Mouse (Mus musculus) small intestine, adult 2 months (tissue): ENCODE measurements around the gene Il9r. TPM values are rescaled to one million over a fixed set of nuclear protein-coding genes. Genes with fewer than 3 reads are reported as not detected.

ENCODE experiments used
- H3K27ac ChIP-seq: fragments of 200-500 bp; 2 replicates; pipeline ENCODE4 v1.5.1; 2012; ENCODE audit warnings: low read depth, low read length, control low read depth, inconsistent platforms; ENCODE audit not compliant: insufficient read depth
- H3K27me3 ChIP-seq: fragments of 200-500 bp; 2 replicates; pipeline ENCODE4 v1.6.1; 2012; ENCODE audit warnings: mild to moderate bottlenecking, moderate library complexity, low read length, inconsistent platforms; ENCODE audit not compliant: control insufficient read depth, insufficient read depth
- H3K36me3 ChIP-seq: fragments of 200-500 bp; 2 replicates; pipeline ENCODE4 v1.6.1; 2012; ENCODE audit warnings: mild to moderate bottlenecking, low read length, control low read depth, inconsistent platforms; ENCODE audit not compliant: control insufficient read depth, insufficient read depth
- H3K4me1 ChIP-seq: fragments of 200-500 bp; 2 replicates; pipeline ENCODE4 v1.6.1; 2012; ENCODE audit warnings: low read length, inconsistent platforms, mixed read lengths; ENCODE audit not compliant: control insufficient read depth, insufficient read depth, insufficient read length
- H3K4me3 ChIP-seq: fragments of 200-500 bp; 2 replicates; pipeline ENCODE4 v1.5.1; 2012; ENCODE audit warnings: low read depth, mild to moderate bottlenecking, control low read depth, inconsistent platforms, low read length, moderate library complexity
- CTCF ChIP-seq: fragments of 200-500 bp; IDR thresholded peaks from 2 replicates; pipeline ENCODE4 v1.5.1; 2012; ENCODE audit warnings: low read depth, mild to moderate bottlenecking, control low read depth, inconsistent platforms, low read length, moderate library complexity, mixed read lengths; ENCODE audit not compliant: insufficient replicate concordance, insufficient read length; ENCODE audit errors: extremely low read depth
- POLR2A ChIP-seq: fragments of 200-500 bp; IDR thresholded peaks from 2 replicates; pipeline ENCODE4 v1.6.1; 2012; ENCODE audit warnings: low read depth, mild to moderate bottlenecking, control low read depth, inconsistent platforms, low read length, moderate library complexity
- WGBS: fragments of 180-500 bp; shearing (Covaris S2); methylation state at CpG from one replicate; pipeline ENCODE4 v1.1.7; 2018; 5-methylcytosine and 5-hydroxymethylcytosine counted together
- polyA plus RNA-seq: library from polyadenylated mRNA; depleted of rRNA; stranded (reverse); fragments of >200 nt; gene quantifications from 2 replicates; pipeline ENCODE4 v1.2.3, GENCODE M21; 2012

The Il9r gene
- polyA plus RNA-seq, 1 experiment: 1.4 TPM

GRCm38 (mm10) chr11:32181973-32182868 is 17.9 kb downstream of the Il9r start:
- H3K4me3 ChIP-seq: no peak overlapping the region
- no peaks in the 10 kb centered on the region for H3K36me3 ChIP-seq
- no peak overlapping the region for H3K27ac ChIP-seq
- no peaks in the 10 kb centered on the region for H3K27me3 ChIP-seq
- TF ChIP-seq CTCF (peak; percentile 83; the same call in 1 of the 2 replicates), POLR2A (no peak)
- WGBS: 39% methylated on average over 25 of the region's 25 CpGs
- H3K4me1 ChIP-seq: no peaks in the 10 kb centered on the region

- 72% methylated on average over 4 of the region's 4 CpGs for WGBS
- Histone ChIP-seq H3K4me3 (no peak overlapping the region), H3K27ac (no peak overlapping the region), H3K36me3 (no peaks in the 10 kb centered on the region), H3K4me1 (no peaks in the 10 kb centered on the region), H3K27me3 (no peaks in the 10 kb centered on the region)
- TF ChIP-seq CTCF (no peak), POLR2A (no peak)
Observed at GRCm38 (mm10) chr11:32181246-32181645, 18.8 kb downstream of the Il9r start.

GRCm38 (mm10) chr11:32178506-32178905 is 21.6 kb downstream of the Il9r start:
- no peaks in the 10 kb centered on the region for H3K4me1 ChIP-seq
- H3K36me3 ChIP-seq: no peaks in the 10 kb centered on the region
- no peaks in the 10 kb centered on the region for H3K27me3 ChIP-seq
- WGBS: 76% methylated on average over 1 of the region's 1 CpGs
- TF ChIP-seq CTCF (no peak), POLR2A (no peak)
- no peak overlapping the region for H3K27ac ChIP-seq
- H3K4me3 ChIP-seq: no peak overlapping the region

GRCm38 (mm10) chr11:32166683-32167082 is 33.4 kb downstream of the Il9r start:
- TF ChIP-seq POLR2A (no peak), CTCF (no peak)
- Histone ChIP-seq H3K27ac (no peak overlapping the region), H3K4me1 (peaks cover 4% of the 10 kb centered on the region; the same call in 1 of the 2 replicates), H3K27me3 (no peaks in the 10 kb centered on the region), H3K36me3 (no peaks in the 10 kb centered on the region), H3K4me3 (no peak overlapping the region)
- WGBS: 70% methylated on average over 4 of the region's 4 CpGs

- H3K27me3 ChIP-seq: no peaks in the 10 kb centered on the region; the same call in 1 of the 2 replicates
Observed at GRCm38 (mm10) chr11:32161922-32162804, 37.9 kb downstream of the Il9r start.

GRCm38 (mm10) chr11:32161500-32161899 is 38.6 kb downstream of the Il9r start:
- Histone ChIP-seq H3K4me3 (no peak overlapping the region), H3K27ac (no peak overlapping the region), H3K4me1 (peaks cover 4% of the 10 kb centered on the region; the same call in 1 of the 2 replicates), H3K27me3 (no peaks in the 10 kb centered on the region; the same call in 1 of the 2 replicates), H3K36me3 (no peaks in the 10 kb centered on the region)
- WGBS: 5% methylated on average over 9 of the region's 9 CpGs
- TF ChIP-seq POLR2A: no peak
- peak; percentile 29; the same call in 1 of the 2 replicates for TF ChIP-seq CTCF

More at GRCm38 (mm10) chr11:32161922-32162804, 37.9 kb downstream of the Il9r start:
- 14% methylated on average over 28 of the region's 28 CpGs for WGBS
- no peak overlapping the region; the same call in 1 of the 2 replicates for H3K4me3 ChIP-seq
- no peak for TF ChIP-seq POLR2A
- TF ChIP-seq CTCF: peak; percentile 76
- H3K27ac ChIP-seq: no peak overlapping the region
- peaks cover 4% of the 10 kb centered on the region; the same call in 1 of the 2 replicates for H3K4me1 ChIP-seq
- H3K36me3 ChIP-seq: no peaks in the 10 kb centered on the region

- Histone ChIP-seq H3K4me3 (no peak overlapping the region), H3K27me3 (no peaks in the 10 kb centered on the region; the same call in 1 of the 2 replicates), H3K36me3 (no peaks in the 10 kb centered on the region), H3K4me1 (peaks cover 4% of the 10 kb centered on the region; the same call in 1 of the 2 replicates), H3K27ac (no peak overlapping the region)
- TF ChIP-seq CTCF (no peak), POLR2A (no peak)
- 69% methylated on average over 7 of the region's 7 CpGs for WGBS
Observed at GRCm38 (mm10) chr11:32160341-32160740, 39.7 kb downstream of the Il9r start.
